Comparison of ENCODE assay signal across 21 mouse cellular contexts in genomic region chr1:99599696-99600489, GRCm38 (mm10).
"Had no signal": no experiment of that assay in that cellular context is flagged by ENCODE, and none has a peak within 500 bp of the region (broad histone marks: within the 10 kb centered on the region; RNA-seq: fewer than 3 reads in every experiment).

No protein-coding gene starts in this region.

- ATAC-seq: midbrain, embryonic 16.5 days had no signal

- H3K27me3 ChIP-seq: midbrain, embryonic 12.5 days; neural tube, embryonic 13.5 days; neural tube, embryonic 15.5 days; stomach, embryonic 15.5 days had no signal

- H3K4me1 ChIP-seq: midbrain, embryonic 10.5 days; midbrain, embryonic 12.5 days; neural tube, embryonic 13.5 days; neural tube, embryonic 15.5 days; stomach, embryonic 15.5 days had no signal

- H3K4me2 ChIP-seq: lung, embryonic 14.5 days; midbrain, embryonic 12.5 days; neural tube, embryonic 13.5 days; neural tube, embryonic 15.5 days; stomach, embryonic 15.5 days had no signal

- H3K36me3 ChIP-seq: midbrain, embryonic 10.5 days; midbrain, embryonic 12.5 days; neural tube, embryonic 13.5 days; neural tube, embryonic 15.5 days; stomach, embryonic 15.5 days had no signal

- H3K9ac ChIP-seq: lung, embryonic 14.5 days; midbrain, embryonic 12.5 days; neural tube, embryonic 13.5 days; neural tube, embryonic 15.5 days; stomach, embryonic 15.5 days had no signal

- H3K4me3 ChIP-seq: midbrain, embryonic 10.5 days; midbrain, embryonic 12.5 days; myocyte; neural tube, embryonic 13.5 days; neural tube, embryonic 15.5 days; stomach, embryonic 15.5 days had no signal

- H3K9me3 ChIP-seq: midbrain, embryonic 10.5 days; midbrain, embryonic 12.5 days; neural tube, embryonic 13.5 days; neural tube, embryonic 15.5 days; stomach, embryonic 15.5 days had no signal

- H3K27ac ChIP-seq: midbrain, embryonic 10.5 days; midbrain, embryonic 12.5 days; neural tube, embryonic 13.5 days; neural tube, embryonic 15.5 days; stomach, embryonic 15.5 days; stomach, postnatal 0 days had no signal

- DNase-seq: lung, adult 18-20 months; lung, embryonic 14.5 days; lung, postnatal 10 days; lung, postnatal 4 days; midbrain, embryonic 14.5 days; retina, postnatal 1 day; right cerebral cortex, adult 18-20 months; right cerebral cortex, postnatal 25 days; right cerebral cortex, postnatal 4 days; spleen, adult 18-20 months; thymus, adult 2 months; thymus, postnatal 25 days; thymus, postnatal 4 days had no signal
